Mouse (Mus musculus) bone marrow macrophage, adult 2 months (primary cell): ENCODE data around the gene Fam207a.

Source experiments
- CTCF ChIP-seq: IDR thresholded peaks from 2 replicates; pipeline ENCODE4 v1.5.1; 2012; ENCODE audit warnings: low read depth, mild to moderate bottlenecking, low read length, moderate library complexity
- POLR2A ChIP-seq: IDR thresholded peaks from 2 replicates; pipeline ENCODE4 v1.6.1; 2012; ENCODE audit warnings: mild to moderate bottlenecking, low read depth, low read length, borderline replicate concordance

DNA sequence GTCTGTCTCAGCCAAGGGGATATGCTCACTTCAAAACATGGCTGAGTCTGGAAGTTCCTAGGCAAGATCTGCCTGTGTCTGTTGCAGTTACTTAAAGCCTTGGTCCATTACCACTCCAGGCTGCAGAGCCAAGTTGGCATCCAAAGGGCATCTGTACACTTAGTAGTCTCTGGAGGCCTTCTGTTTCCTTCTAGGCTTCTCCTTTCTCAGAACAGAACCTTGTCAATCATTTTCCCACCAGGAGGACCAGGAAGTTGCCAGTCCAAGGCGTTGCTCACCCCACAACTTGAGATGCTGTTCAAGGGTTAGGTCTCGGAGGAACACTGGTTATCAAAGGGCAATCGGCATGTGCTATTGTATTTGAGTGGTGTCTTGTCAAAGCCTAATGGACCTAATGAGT is 76.6 kb downstream of the Fam207a start:
- TF ChIP-seq CTCF: no peak
- no peak for TF ChIP-seq POLR2A
